Mouse (Mus musculus): ENCODE measurements around the gene Kif22.

- no peak for TF ChIP-seq CTCF (IDR thresholded peaks at IDR 0.05; ENCODE audit: control insufficient read depth, insufficient read depth, insufficient read length)
- no peak for TF ChIP-seq MAX (IDR thresholded peaks at IDR 0.05)
- TF ChIP-seq USF1 (IDR thresholded peaks at IDR 0.05; ENCODE audit: low read depth) = no peak
- peak; percentile 96 for TF ChIP-seq MYOD1 (IDR thresholded peaks at IDR 0.05; ENCODE audit: control insufficient read depth, insufficient read length, low read depth)
- TF ChIP-seq FOSL1 (IDR thresholded peaks at IDR 0.05; ENCODE audit: insufficient read depth, low read length, poor library complexity, severe bottlenecking) = no peak
These were observed 49.0 kb upstream of the Kif22 start, which contains the start of gene AI467606 for GRCm38 (mm10) chr7:127091114-127091896.
